Mouse (Mus musculus): ENCODE results near the gene Trabd2b.

Gene Trabd2b

DNA sequence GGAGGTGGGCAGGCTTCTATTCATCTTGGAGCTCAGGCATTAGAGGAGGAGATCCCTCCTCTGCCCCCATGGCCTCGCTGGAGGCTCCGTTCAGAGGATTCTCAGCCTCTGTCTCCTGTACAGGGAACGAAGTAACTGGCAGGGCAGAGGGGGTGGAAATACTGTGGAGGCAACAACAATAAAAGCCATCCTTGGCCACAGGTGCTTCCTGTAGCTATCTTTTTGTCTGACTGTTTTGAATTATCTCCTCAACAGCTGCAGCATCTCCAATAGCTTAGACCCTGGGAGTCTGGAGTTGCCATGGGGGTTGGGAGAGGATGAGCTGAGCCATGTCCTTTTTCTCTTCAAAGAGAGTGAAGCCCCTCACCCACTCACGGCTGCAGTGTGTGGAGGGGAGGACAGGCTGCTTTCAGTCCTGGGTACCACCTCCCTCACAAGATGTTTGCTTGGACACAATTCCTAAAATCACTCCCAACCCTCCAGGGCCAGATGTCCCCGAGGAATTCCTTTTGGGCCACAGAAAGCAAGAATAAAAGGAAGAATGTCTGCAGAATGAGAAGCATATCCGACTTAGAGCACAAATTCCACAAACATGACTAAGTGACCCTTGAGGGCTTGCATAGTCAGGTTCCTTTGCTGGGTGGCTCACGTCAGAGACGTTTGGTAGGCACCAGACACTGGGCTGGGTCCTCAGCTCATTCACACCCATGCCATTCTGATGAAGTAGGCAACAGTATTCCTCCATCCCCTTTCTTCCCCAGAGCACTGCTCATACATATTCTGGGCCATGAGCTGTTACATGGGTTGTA is 194.9 kb downstream of the Trabd2b start:
- DNase-seq (ENCODE audit: low read depth, low spot score), result no peak

DNA sequence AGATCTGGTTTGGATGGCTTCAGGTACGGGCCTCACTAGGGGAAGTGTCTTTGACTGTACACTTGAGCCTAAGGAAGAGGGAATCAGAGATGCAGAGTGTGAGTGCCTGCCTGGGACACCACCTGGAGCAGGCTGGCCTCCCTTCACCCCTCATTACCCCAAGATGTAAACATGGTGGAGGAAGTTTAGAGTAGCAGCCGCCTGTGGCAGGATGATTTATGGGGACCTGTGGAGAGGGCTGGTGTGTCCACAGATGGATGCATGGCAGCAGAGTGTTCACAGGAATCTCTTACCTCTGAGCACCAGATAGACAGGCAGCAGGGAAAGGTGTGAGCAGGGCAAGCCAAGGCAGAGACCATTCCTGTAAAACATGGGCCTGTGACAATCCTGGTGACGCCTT is 199.1 kb downstream of the Trabd2b start:
- DNase-seq (ENCODE audit: low read depth, low spot score), result no peak

- no peak for DNase-seq (ENCODE audit: low read depth, low spot score)
Observed at GRCm38 (mm10) chr4:114607873-114608272, 201.3 kb downstream of the Trabd2b start.

DNA sequence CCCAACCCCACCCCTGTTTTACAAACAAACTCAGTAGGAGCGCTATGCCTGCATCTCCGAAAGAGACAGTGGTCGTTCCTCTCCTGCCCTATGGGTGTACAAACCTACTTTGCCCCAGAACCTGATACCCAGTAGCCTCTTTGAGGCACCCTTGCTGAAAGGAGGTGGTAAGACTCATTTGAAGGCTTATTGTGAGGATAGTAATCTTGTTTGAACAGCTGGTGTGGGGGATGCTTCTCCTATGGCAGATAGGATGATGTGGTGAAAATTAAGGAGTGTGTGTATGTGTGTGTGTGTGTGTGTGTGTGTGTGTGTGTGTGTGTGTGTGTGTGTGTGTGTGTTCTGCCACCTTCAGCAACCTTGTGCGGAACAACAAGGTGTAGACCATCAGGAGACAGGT is 202.8 kb downstream of the Trabd2b start:
- no peak for DNase-seq (ENCODE audit: low read depth, low spot score)

GRCm38 (mm10) chr4:114611166-114611929 is 204.8 kb downstream of the Trabd2b start:
- no peak for DNase-seq (ENCODE audit: low read depth, low spot score)

GRCm38 (mm10) chr4:114612032-114612431 is 205.5 kb downstream of the Trabd2b start:
- DNase-seq (ENCODE audit: low read depth, low spot score), result no peak

GRCm38 (mm10) chr4:114612827-114613226 is 206.3 kb downstream of the Trabd2b start:
- DNase-seq (ENCODE audit: low read depth, low spot score), result no peak

DNA sequence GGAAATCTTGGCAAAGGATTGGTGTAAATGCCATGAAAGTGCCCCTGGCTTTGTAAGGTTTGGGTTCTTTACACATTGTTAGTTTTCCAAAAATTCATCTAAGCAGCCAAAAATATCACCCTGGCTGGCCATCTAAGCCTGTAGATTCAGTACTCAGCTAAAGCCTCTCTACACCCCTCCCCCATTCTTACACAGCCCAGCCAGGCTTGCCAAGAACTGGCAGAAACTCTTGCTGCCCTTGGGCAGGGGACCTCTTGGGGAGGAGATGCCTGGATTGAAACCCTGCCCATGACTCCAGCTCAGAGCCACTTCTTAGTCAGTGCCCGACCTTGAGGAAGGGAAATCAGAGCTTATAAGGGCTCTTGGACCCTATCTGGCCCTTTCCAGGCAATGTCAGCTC is 207.6 kb downstream of the Trabd2b start:
- no peak for DNase-seq (ENCODE audit: low read depth, low spot score)

GRCm38 (mm10) chr4:114615765-114616164 is 209.2 kb downstream of the Trabd2b start:
- no peak for DNase-seq (ENCODE audit: low read depth, low spot score)

GRCm38 (mm10) chr4:114622929-114623328 is 216.4 kb downstream of the Trabd2b start:
- DNase-seq (ENCODE audit: low read depth, low spot score), result no peak

- DNase-seq (ENCODE audit: low read depth, low spot score), result no peak
Observed at GRCm38 (mm10) chr4:114624114-114624910, 217.8 kb downstream of the Trabd2b start.

DNA sequence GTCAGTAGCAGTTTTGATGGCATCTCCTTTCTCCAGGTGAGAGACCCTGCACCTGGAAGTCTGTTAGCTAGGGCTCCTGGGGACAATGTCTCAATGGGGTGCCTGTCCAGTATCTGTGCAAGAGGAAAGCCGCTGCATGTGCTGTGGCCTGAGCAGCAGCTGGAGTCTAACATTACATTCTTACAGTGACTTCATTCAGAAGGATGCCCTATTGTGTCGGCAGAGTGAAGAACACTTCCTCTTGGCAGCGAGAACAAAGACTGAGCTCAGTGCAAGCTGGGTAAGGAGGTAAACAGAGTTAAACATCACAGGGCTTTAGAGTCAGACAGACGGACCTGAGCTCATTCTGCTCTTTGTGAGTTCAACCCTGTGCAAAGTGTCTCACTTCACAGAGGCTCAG is 218.8 kb downstream of the Trabd2b start:
- no peak for DNase-seq (ENCODE audit: low read depth, low spot score)

GRCm38 (mm10) chr4:114625920-114626319 is 219.4 kb downstream of the Trabd2b start:
- DNase-seq (ENCODE audit: low read depth, low spot score), result no peak

DNA sequence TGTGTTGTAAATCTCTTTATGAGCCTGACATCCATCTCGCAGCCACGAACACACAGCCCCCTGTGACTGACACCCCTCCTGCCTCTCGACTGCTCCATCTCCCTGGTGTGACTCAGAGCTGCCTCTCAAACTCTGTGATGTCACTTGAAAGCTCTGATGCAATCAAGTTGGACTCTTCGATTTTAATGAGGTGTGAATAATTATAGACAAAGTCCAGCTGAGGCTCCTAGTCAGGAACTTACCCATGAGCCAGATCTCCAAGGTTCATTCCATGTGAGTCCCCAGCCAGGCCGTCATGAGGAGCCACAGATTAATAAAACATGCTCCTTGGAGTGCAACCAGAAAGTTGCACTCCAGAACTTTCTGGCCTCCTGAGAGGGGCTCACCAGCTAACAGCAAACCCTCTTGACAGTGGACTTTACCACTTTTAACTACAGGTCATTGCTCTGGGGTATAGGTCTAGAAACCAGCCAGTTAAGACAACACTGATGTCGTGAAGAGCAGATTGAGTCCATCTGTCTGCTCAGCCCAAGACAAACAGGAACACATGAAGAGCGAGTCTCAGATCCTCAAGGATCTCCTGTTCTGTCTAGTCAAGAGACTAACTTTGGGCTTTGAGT is 221.3 kb downstream of the Trabd2b start:
- no peak for DNase-seq (ENCODE audit: low read depth, low spot score)

DNA sequence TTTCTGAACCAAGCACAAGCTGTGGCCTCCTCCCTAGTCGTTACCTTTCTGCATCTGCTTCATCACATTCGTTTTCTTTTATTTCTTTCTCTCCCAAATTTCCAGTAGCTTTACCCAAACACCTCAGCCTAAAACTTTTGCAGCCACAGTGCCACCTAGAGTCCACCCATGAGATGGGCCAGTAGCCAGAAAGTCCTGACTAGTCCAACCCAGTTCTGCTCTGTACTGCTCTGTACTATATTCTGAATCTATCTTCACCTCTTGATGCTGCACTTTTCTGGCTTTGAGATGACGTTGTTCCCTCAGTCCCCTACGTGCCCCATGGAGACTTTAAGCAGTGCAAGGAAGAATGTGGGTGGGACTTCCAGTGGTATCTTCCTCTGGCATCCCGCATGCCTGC is 229.4 kb downstream of the Trabd2b start:
- peak; percentile 23 for DNase-seq (ENCODE audit: low read depth, low spot score)

DNA sequence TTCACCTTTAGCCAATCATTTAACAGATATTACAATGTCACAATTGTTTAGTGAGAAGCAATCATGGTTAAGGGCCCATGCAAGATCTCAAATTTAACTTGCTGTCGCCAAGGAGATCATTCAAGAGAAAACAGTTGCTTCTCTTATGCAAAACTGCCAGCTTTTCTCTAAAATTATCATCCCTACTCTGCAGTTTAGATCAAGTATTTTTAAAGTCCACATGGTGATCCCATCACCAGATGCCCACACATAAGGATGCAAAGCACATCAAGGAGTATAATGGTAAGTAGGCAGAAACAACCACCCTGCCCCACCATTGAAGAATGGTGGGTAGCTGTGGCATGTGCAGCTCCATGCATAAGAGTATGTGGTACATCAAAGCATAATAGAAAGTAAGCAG is 229.8 kb downstream of the Trabd2b start:
- no peak for DNase-seq (ENCODE audit: low read depth, low spot score)

GRCm38 (mm10) chr4:114637120-114637519 is 230.6 kb downstream of the Trabd2b start:
- peak; percentile 50 for DNase-seq (ENCODE audit: low read depth, low spot score)

DNA sequence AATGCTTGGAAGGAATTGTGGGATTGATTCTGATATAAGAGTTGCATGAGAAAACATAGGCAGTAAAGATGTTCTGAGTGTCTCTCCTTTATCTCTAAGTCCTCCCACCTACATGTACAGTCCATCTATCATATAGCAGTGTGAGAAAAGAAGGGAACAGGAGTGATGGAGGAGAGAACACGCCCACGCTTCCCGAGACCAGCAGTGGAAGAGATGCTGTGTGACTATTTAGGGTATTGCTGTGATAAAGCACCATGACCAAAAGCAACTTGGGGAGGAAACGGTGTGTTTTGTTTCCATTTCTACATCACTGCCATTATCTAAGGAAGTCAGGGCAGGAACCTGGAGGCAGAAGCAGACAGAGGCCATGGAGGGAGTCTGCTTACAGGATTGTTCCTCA is 235.9 kb downstream of the Trabd2b start:
- DNase-seq (ENCODE audit: low read depth, low spot score), result no peak

- no peak for DNase-seq (ENCODE audit: low read depth, low spot score)
Observed at GRCm38 (mm10) chr4:114643679-114644208, 237.2 kb downstream of the Trabd2b start.

DNA sequence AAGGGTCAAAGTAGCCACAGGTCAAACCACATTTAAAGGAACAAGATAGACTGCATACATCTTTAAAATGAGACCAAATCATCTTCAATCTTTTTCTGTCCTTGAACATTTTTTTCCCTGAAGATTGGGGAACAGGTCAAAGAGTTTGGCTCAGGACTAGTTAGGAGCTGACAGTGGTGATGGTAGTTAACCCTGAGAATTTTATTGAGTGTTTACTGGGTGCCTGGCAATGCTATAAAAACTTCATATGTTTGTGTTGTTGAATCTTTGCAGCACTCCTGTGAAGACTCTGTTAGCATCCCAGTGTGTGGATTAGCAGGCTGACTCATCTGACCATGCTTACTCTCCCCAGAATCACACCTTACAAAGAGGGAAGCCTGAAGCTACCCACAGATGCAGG is 238.8 kb downstream of the Trabd2b start:
- no peak for DNase-seq (ENCODE audit: low read depth, low spot score)
